Mouse (Mus musculus): ENCODE measurements around the gene Cyb5d1. TPM values are rescaled to one million over a fixed set of nuclear protein-coding genes. Genes with fewer than 3 reads are reported as not detected.
A peak's percentile ranks its signal among the peaks of the same experiment; 100 is the strongest.

The Cyb5d1 gene
- polyA plus RNA-seq, 2 experiments, result 7.3 to 8.3 TPM

- peak overlapping the region; percentile 94 for H3K27ac ChIP-seq
- peak overlapping the region; percentile 51 to 64 for H3K4me3 ChIP-seq (ENCODE audit: insufficient read depth in 1 of 2, low read depth in 2 of 2, low read length in 2 of 2)
- no peaks in the 10 kb centered on the region for H3K36me3 ChIP-seq (replicated peaks; ENCODE audit: control insufficient read depth, insufficient read depth, low read depth)
- ATAC-seq (ENCODE audit: insufficient read depth) (peak; percentile 94), DNase-seq (ENCODE audit: low read depth in 3 of 3, low spot score in 3 of 3) (peak; percentile 65 to 75 (median 71))
- TF ChIP-seq EP300 (IDR thresholded peaks at IDR 0.05; ENCODE audit: low read depth) (peak; percentile 66), CTCF (IDR thresholded peaks at IDR 0.05; ENCODE audit: low read depth) (no peak)
- no peaks in the 10 kb centered on the region for H3K9me3 ChIP-seq (ENCODE audit: control insufficient read depth, low read length)
- H3K27me3 ChIP-seq (ENCODE audit: control insufficient read depth, insufficient read depth, low read length), result peaks cover 12% of the 10 kb centered on the region
- 48% methylated on average over 16 of the region's 16 CpGs for WGBS (ENCODE audit: insufficient replicate concordance)
- peak overlapping the region; percentile 71 for H3K9ac ChIP-seq (replicated peaks)
- H3K4me1 ChIP-seq (replicated peaks; ENCODE audit: control insufficient read depth in 2 of 2, insufficient read depth in 2 of 2, low read length in 1 of 2), result peaks cover 41 to 42% of the 10 kb centered on the region in 2 experiments
- H3K4me2 ChIP-seq (ENCODE audit: low read depth), result peak overlapping the region; percentile 77
Observed at GRCm38 (mm10) chr11:69373223-69373965, 22.0 kb downstream of the Cyb5d1 start.

GRCm38 (mm10) chr11:69372780-69373170 lies 22.7 kb downstream of the Cyb5d1 start:
- Histone ChIP-seq H3K4me2 (ENCODE audit: low read depth) (peak overlapping the region; percentile 77), H3K27ac (peak overlapping the region; percentile 94), H3K27me3 (ENCODE audit: control insufficient read depth, insufficient read depth, low read length) (peaks cover 18% of the 10 kb centered on the region), H3K9me3 (ENCODE audit: control insufficient read depth, low read length) (no peaks in the 10 kb centered on the region), H3K36me3 (replicated peaks; ENCODE audit: control insufficient read depth, insufficient read depth, low read depth) (no peaks in the 10 kb centered on the region), H3K9ac (replicated peaks) (peak overlapping the region; percentile 44), H3K4me1 (replicated peaks; ENCODE audit: control insufficient read depth in 2 of 2, insufficient read depth in 2 of 2, low read length in 1 of 2) (peaks cover 41 to 45% of the 10 kb centered on the region in 2 experiments), H3K4me3 (ENCODE audit: insufficient read depth in 1 of 2, low read depth in 2 of 2, low read length in 2 of 2) (peak overlapping the region; percentile 51 to 64; a peak in 3 of 4 replicates)
- DNase-seq (ENCODE audit: low read depth in 3 of 3, low spot score in 3 of 3) (no peak), ATAC-seq (ENCODE audit: insufficient read depth) (peak; percentile 8)
- TF ChIP-seq CTCF (IDR thresholded peaks at IDR 0.05; ENCODE audit: low read depth) (peak; percentile 78), EP300 (IDR thresholded peaks at IDR 0.05; ENCODE audit: low read depth) (no peak)
- WGBS (ENCODE audit: insufficient replicate concordance), result 47% methylated on average over 3 of the region's 3 CpGs

- H3K27me3 ChIP-seq (ENCODE audit: control insufficient read depth, insufficient read depth, low read length), result peaks cover 23% of the 10 kb centered on the region
- no peak for TF ChIP-seq CTCF (IDR thresholded peaks at IDR 0.05; ENCODE audit: low read depth)
- TF ChIP-seq EP300 (IDR thresholded peaks at IDR 0.05; ENCODE audit: low read depth), result no peak
- H3K36me3 ChIP-seq (replicated peaks; ENCODE audit: control insufficient read depth, insufficient read depth, low read depth), result no peaks in the 10 kb centered on the region
- H3K4me1 ChIP-seq (replicated peaks; ENCODE audit: control insufficient read depth in 2 of 2, insufficient read depth in 2 of 2, low read length in 1 of 2), result peaks cover 46 to 48% of the 10 kb centered on the region in 2 experiments
- ATAC-seq (ENCODE audit: insufficient read depth) (peak; percentile 15; the same call in 1 of the 2 replicates), DNase-seq (ENCODE audit: low read depth in 3 of 3, low spot score in 3 of 3) (no peak)
- peak overlapping the region in 1 of 2 experiments; percentile 51; a peak in 2 of 4 replicates for H3K4me3 ChIP-seq (ENCODE audit: insufficient read depth in 1 of 2, low read depth in 2 of 2, low read length in 2 of 2)
- no peaks in the 10 kb centered on the region for H3K9me3 ChIP-seq (ENCODE audit: control insufficient read depth, low read length)
- H3K4me2 ChIP-seq (ENCODE audit: low read depth), result peak overlapping the region; percentile 77
- H3K27ac ChIP-seq, result peak overlapping the region; percentile 94
- peak overlapping the region; percentile 44 for H3K9ac ChIP-seq (replicated peaks)
- 33% methylated on average over 12 of the region's 12 CpGs for WGBS (ENCODE audit: insufficient replicate concordance)
Observed at GRCm38 (mm10) chr11:69372056-69372779, 23.2 kb downstream of the Cyb5d1 start.

GRCm38 (mm10) chr11:69371601-69372000 lies 23.8 kb downstream of the Cyb5d1 start:
- Histone ChIP-seq H3K36me3 (replicated peaks; ENCODE audit: control insufficient read depth, insufficient read depth, low read depth) (no peaks in the 10 kb centered on the region), H3K4me2 (ENCODE audit: low read depth) (peak overlapping the region; percentile 11; the same call in 1 of the 2 replicates), H3K9me3 (ENCODE audit: control insufficient read depth, low read length) (no peaks in the 10 kb centered on the region), H3K9ac (replicated peaks) (no peak overlapping the region; the same call in 1 of the 2 replicates), H3K27me3 (ENCODE audit: control insufficient read depth, insufficient read depth, low read length) (peaks cover 29% of the 10 kb centered on the region), H3K27ac (peak overlapping the region; percentile 94), H3K4me1 (replicated peaks; ENCODE audit: control insufficient read depth in 2 of 2, insufficient read depth in 2 of 2, low read length in 1 of 2) (peaks cover 47 to 53% of the 10 kb centered on the region in 2 experiments), H3K4me3 (ENCODE audit: insufficient read depth in 1 of 2, low read depth in 2 of 2, low read length in 2 of 2) (no peak overlapping the region)
- no peak for TF ChIP-seq EP300 (IDR thresholded peaks at IDR 0.05; ENCODE audit: low read depth)
- TF ChIP-seq CTCF (IDR thresholded peaks at IDR 0.05; ENCODE audit: low read depth), result no peak
- 70% methylated on average over 12 of the region's 12 CpGs for WGBS (ENCODE audit: insufficient replicate concordance)
- no peak for DNase-seq (ENCODE audit: low read depth in 3 of 3, low spot score in 3 of 3)
- no peak for ATAC-seq (ENCODE audit: insufficient read depth)

- DNase-seq (ENCODE audit: low read depth in 3 of 3, low spot score in 3 of 3), result no peak
- H3K9ac ChIP-seq (replicated peaks), result no peak overlapping the region
- no peak overlapping the region for H3K4me3 ChIP-seq (ENCODE audit: insufficient read depth in 1 of 2, low read depth in 2 of 2, low read length in 2 of 2)
- H3K27ac ChIP-seq, result peak overlapping the region; percentile 6; the same call in 1 of the 2 replicates
- H3K9me3 ChIP-seq (ENCODE audit: control insufficient read depth, low read length), result no peaks in the 10 kb centered on the region
- no peaks in the 10 kb centered on the region for H3K36me3 ChIP-seq (replicated peaks; ENCODE audit: control insufficient read depth, insufficient read depth, low read depth)
- no peak for ATAC-seq (ENCODE audit: insufficient read depth)
- H3K27me3 ChIP-seq (ENCODE audit: control insufficient read depth, insufficient read depth, low read length), result peaks cover 34% of the 10 kb centered on the region
- peak overlapping the region; percentile 32; the same call in 1 of the 2 replicates for H3K4me2 ChIP-seq (ENCODE audit: low read depth)
- WGBS (ENCODE audit: insufficient replicate concordance), result 36% methylated on average over 9 of the region's 9 CpGs
- no peak for TF ChIP-seq CTCF (IDR thresholded peaks at IDR 0.05; ENCODE audit: low read depth)
- no peak for TF ChIP-seq EP300 (IDR thresholded peaks at IDR 0.05; ENCODE audit: low read depth)
- H3K4me1 ChIP-seq (replicated peaks; ENCODE audit: control insufficient read depth in 2 of 2, insufficient read depth in 2 of 2, low read length in 1 of 2), result peaks cover 47 to 58% of the 10 kb centered on the region in 2 experiments
Observed at GRCm38 (mm10) chr11:69370817-69371215, 24.6 kb downstream of the Cyb5d1 start.

Data from liver, embryonic 14.5 days (tissue).